Mouse (Mus musculus) brown adipose tissue, adult 24 weeks (tissue): ENCODE data around the gene Sash1. TPM values are rescaled to one million over a fixed set of nuclear protein-coding genes. Genes with fewer than 3 reads are reported as not detected.
A peak's percentile ranks its signal among the peaks of the same experiment; 100 is the strongest.

Experiments used
- H3K27ac ChIP-seq: fragments of 200-500 bp; replicated peaks from 2 replicates; pipeline ENCODE4 v1.5.1; 2012; ENCODE audit warnings: low read depth, mild to moderate bottlenecking, low read length
- H3K4me1 ChIP-seq: fragments of 200-500 bp; 2 replicates; pipeline ENCODE4 v1.6.1; 2012; ENCODE audit warnings: low read length, mixed read lengths; ENCODE audit not compliant: control insufficient read depth, insufficient read depth, insufficient read length
- H3K4me3 ChIP-seq: fragments of 200-500 bp; 2 replicates; pipeline ENCODE4 v1.5.1; 2012; ENCODE audit warnings: low read depth, mild to moderate bottlenecking, low read length, moderate library complexity; ENCODE audit not compliant: insufficient read depth
- polyA plus RNA-seq: library from polyadenylated mRNA; stranded (reverse); fragments of >200 nt; gene quantifications from 2 replicates; pipeline ENCODE4 v1.2.4, GENCODE M21; 2012; ENCODE audit not compliant: missing spikeins, insufficient read depth, insufficient read length

The Sash1 gene
- polyA plus RNA-seq, 1 experiment = 18.2 TPM

- Histone ChIP-seq H3K4me3 (no peak overlapping the region), H3K4me1 (peaks cover 30% of the 10 kb centered on the region), H3K27ac (peak overlapping the region; percentile 75; the same call in 1 of the 2 replicates)
Measured at GRCm38 (mm10) chr10:8804292-8804691, 81.6 kb downstream of the Sash1 start.

DNA sequence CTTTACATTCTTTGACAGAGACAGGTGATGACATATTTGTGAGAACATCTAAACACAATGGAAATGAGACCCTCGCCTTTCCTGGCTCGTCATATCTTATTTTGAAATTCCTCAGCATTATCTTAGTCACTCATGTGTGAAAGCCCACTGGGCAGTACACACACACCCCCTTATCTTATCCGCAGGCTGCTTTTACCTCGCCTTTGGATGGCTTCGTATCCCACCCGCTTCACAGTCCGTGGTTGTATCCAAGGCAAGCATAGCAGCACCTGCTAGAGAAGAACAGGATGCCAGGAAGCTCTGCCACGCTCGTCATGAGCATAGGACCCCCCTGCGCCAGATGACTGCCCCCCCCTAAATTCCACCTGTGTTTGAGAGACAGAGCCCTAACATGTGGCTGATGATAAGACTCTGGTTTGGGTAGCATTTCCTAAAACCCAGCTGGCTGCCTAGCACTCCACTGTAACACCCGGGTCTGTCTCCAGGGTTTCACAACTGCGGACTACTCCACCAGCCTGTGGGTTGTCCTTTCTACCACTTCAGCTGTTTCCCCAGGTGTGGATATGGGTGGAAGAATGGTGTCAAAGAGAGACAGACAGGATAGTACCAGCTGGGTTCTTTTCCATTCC lies 84.0 kb downstream of the Sash1 start:
- Histone ChIP-seq H3K4me3 (no peak overlapping the region), H3K4me1 (peaks cover 19% of the 10 kb centered on the region), H3K27ac (no peak overlapping the region)

- Histone ChIP-seq H3K4me1 (peaks cover 13% of the 10 kb centered on the region), H3K27ac (no peak overlapping the region), H3K4me3 (no peak overlapping the region)
Measured at GRCm38 (mm10) chr10:8801139-8801613, 84.7 kb downstream of the Sash1 start.

- H3K4me1 ChIP-seq = no peaks in the 10 kb centered on the region
- no peak overlapping the region for H3K27ac ChIP-seq
- H3K4me3 ChIP-seq = no peak overlapping the region
Measured at GRCm38 (mm10) chr10:8797826-8798225, 88.0 kb downstream of the Sash1 start.

DNA sequence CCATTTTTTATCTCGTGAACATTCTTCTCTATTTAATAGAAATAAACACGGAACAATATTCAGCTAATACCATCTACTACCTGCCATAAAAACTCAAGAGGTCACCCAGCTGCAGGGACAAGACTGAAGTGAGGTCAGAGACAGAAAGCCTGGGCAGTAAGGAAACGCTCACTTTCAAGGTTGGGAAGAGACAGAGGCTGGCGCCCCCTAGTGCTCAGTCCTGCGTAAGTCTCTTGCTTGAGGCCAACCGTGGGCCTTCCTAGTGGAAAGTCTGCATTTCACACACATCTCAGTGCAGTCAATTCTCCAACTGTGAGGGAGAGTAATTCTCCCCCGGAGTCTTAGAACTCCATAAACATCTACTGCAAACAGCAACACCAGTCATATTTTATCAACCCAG lies 90.5 kb downstream of the Sash1 start:
- no peaks in the 10 kb centered on the region for H3K4me1 ChIP-seq
- H3K4me3 ChIP-seq = no peak overlapping the region
- H3K27ac ChIP-seq = no peak overlapping the region

DNA sequence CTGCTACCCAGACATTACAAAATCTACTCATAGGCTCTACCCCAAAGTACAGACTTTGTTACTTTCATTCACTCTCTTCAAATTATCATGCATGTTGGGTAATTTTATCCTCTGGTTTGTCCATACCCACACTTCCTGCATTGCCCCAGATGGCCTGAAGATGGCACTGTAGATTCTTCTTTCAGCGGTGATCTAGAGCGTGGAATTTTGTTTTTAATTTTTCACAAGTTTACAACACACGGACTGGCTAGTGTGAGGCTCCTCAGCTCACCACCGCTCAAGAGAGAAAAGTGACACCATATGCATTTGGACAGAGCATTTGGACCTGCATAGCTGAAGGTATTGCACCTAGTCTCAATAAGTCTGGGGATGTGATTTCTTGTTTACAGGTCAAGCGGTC lies 93.5 kb downstream of the Sash1 start:
- Histone ChIP-seq H3K4me3 (no peak overlapping the region), H3K4me1 (peaks cover 3% of the 10 kb centered on the region; the same call in 1 of the 2 replicates), H3K27ac (no peak overlapping the region)

- no peak overlapping the region for H3K4me3 ChIP-seq
- peaks cover 15% of the 10 kb centered on the region for H3K4me1 ChIP-seq
- H3K27ac ChIP-seq = no peak overlapping the region
Measured at GRCm38 (mm10) chr10:8789096-8789495, 96.8 kb downstream of the Sash1 start.

DNA sequence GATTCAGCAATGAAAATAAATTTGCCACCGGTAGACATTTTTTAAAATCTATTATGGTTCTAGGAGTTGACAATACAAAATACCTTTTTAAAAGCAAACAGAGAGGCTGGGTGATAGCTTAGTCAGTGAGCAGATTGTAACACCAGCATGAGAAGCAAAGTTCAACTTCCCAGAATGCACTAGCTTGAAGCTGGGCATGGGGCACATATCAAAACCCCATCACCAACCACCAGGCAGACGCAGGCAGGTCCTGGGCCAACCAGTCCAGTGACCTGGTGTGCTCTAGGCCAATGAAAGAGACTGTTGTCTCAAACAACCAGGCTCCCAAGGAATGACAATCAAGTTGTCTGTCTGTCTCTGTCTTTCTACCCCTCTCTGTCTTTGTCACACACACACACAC lies 98.6 kb downstream of the Sash1 start:
- Histone ChIP-seq H3K27ac (no peak overlapping the region), H3K4me3 (no peak overlapping the region), H3K4me1 (peaks cover 15% of the 10 kb centered on the region)

GRCm38 (mm10) chr10:8785451-8786145 lies 100.3 kb downstream of the Sash1 start:
- Histone ChIP-seq H3K4me1 (peaks cover 15% of the 10 kb centered on the region), H3K4me3 (no peak overlapping the region), H3K27ac (peak overlapping the region; percentile 68)

- peaks cover 10% of the 10 kb centered on the region for H3K4me1 ChIP-seq
- H3K27ac ChIP-seq = no peak overlapping the region
- no peak overlapping the region for H3K4me3 ChIP-seq
Measured at GRCm38 (mm10) chr10:8781876-8782372, 103.9 kb downstream of the Sash1 start.

- H3K27ac ChIP-seq = no peak overlapping the region
- peaks cover 4% of the 10 kb centered on the region; the same call in 1 of the 2 replicates for H3K4me1 ChIP-seq
- H3K4me3 ChIP-seq = no peak overlapping the region
Measured at GRCm38 (mm10) chr10:8779842-8780241, 106.0 kb downstream of the Sash1 start.

- H3K4me3 ChIP-seq = no peak overlapping the region
- H3K27ac ChIP-seq = no peak overlapping the region
- H3K4me1 ChIP-seq = peaks cover 4% of the 10 kb centered on the region; the same call in 1 of the 2 replicates
Measured at GRCm38 (mm10) chr10:8778845-8779244, 107.0 kb downstream of the Sash1 start.

GRCm38 (mm10) chr10:8777552-8778253 lies 108.2 kb downstream of the Sash1 start:
- Histone ChIP-seq H3K27ac (no peak overlapping the region; the same call in 1 of the 2 replicates), H3K4me3 (no peak overlapping the region), H3K4me1 (peaks cover 6% of the 10 kb centered on the region)

DNA sequence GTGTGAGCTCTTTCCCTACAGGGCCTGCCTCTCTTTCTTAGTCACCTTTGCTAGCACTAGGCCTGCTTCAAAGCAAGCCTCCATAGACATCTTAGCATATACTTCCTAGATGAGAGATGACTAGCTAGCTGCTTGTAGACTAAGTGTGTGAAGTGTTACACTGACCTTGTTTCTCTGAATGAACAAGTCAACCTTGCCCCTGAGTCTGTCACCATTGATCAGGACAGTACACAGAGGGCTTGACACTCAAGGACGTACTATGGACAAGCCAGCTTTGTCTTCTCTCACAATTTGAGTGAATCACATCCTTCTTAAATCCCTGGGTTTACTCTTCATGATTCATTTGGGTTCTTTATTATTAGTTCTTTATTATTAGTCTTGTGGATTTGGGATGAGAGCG lies 109.1 kb downstream of the Sash1 start:
- H3K27ac ChIP-seq = no peak overlapping the region
- peaks cover 14% of the 10 kb centered on the region for H3K4me1 ChIP-seq
- no peak overlapping the region for H3K4me3 ChIP-seq

GRCm38 (mm10) chr10:8775794-8776193 lies 110.1 kb downstream of the Sash1 start:
- Histone ChIP-seq H3K4me1 (peaks cover 18% of the 10 kb centered on the region), H3K27ac (peak overlapping the region; percentile 41), H3K4me3 (no peak overlapping the region)
